Mouse (Mus musculus) myocyte (in vitro differentiated cells): ENCODE measurements at regions not wholly inside any gene's neighbourhood (a gene's known extent, or its start where the extent isn't known, plus 50 kb on each side); places are given as distances from the start of the nearest gene placed in this dataset.

ENCODE experiments used
- CEBPB ChIP-seq: IDR thresholded peaks from 2 replicates; pipeline ENCODE4 v1.6.1; 2011; ENCODE audit warnings: mild to moderate bottlenecking, moderate library complexity; ENCODE audit not compliant: poor library complexity, insufficient read depth, severe bottlenecking
- E2F4 ChIP-seq: IDR thresholded peaks from one replicate; pipeline ENCODE4 v1.6.1; 2011; ENCODE audit warnings: mild to moderate bottlenecking, control low read depth, moderate library complexity; ENCODE audit not compliant: insufficient read depth
- MAX ChIP-seq: IDR thresholded peaks from one replicate; pipeline ENCODE4 v1.6.1; 2011; ENCODE audit warnings: low read depth, mild to moderate bottlenecking, control low read depth
- MYOD1 ChIP-seq, 3 experiments: IDR thresholded peaks; one replicate each; pipeline ENCODE4 v1.6.1; 2011; ENCODE audit warnings: control low read depth in 2 of 3, low read depth in 2 of 3, mild to moderate bottlenecking in 2 of 3, moderate library complexity in 1 of 3; ENCODE audit not compliant: insufficient read length in 2 of 3, control insufficient read depth in 1 of 3
- MYOG ChIP-seq, 3 experiments: IDR thresholded peaks; one replicate each; pipeline ENCODE4 v1.6.1; 2011; ENCODE audit warnings: control low read depth in 2 of 3, low read depth in 2 of 3, mild to moderate bottlenecking in 2 of 3; ENCODE audit not compliant: insufficient read length in 2 of 3, control insufficient read depth in 1 of 3, insufficient read depth in 1 of 3
- POLR2A ChIP-seq: IDR thresholded peaks from one replicate; pipeline ENCODE4 v1.6.1; 2011; ENCODE audit warnings: low read depth, mild to moderate bottlenecking, control low read depth, moderate library complexity; ENCODE audit not compliant: insufficient read length
- POLR2AphosphoS2 ChIP-seq: IDR thresholded peaks from one replicate; pipeline ENCODE4 v1.6.1; 2011; ENCODE audit warnings: low read depth, control low read depth; ENCODE audit not compliant: insufficient read length
- REST ChIP-seq: IDR thresholded peaks from one replicate; pipeline ENCODE4 v1.6.1; 2011; ENCODE audit warnings: mild to moderate bottlenecking, control low read depth, moderate library complexity; ENCODE audit not compliant: insufficient read depth, insufficient read length
- SRF ChIP-seq: IDR thresholded peaks from one replicate; pipeline ENCODE4 v1.6.1; 2011; ENCODE audit warnings: low read depth; ENCODE audit not compliant: control insufficient read depth, insufficient read length
- TCF12 ChIP-seq: IDR thresholded peaks from one replicate; pipeline ENCODE4 v1.6.1; 2011; ENCODE audit warnings: mild to moderate bottlenecking, control low read depth; ENCODE audit not compliant: poor library complexity, insufficient read depth, severe bottlenecking
- TCF3 ChIP-seq: IDR thresholded peaks from one replicate; pipeline ENCODE4 v1.6.1; 2011; ENCODE audit warnings: low read depth, control low read depth; ENCODE audit not compliant: insufficient read length
- USF1 ChIP-seq: IDR thresholded peaks from one replicate; pipeline ENCODE4 v1.6.1; 2011; ENCODE audit warnings: low read depth, mild to moderate bottlenecking, control low read depth, moderate library complexity

DNA sequence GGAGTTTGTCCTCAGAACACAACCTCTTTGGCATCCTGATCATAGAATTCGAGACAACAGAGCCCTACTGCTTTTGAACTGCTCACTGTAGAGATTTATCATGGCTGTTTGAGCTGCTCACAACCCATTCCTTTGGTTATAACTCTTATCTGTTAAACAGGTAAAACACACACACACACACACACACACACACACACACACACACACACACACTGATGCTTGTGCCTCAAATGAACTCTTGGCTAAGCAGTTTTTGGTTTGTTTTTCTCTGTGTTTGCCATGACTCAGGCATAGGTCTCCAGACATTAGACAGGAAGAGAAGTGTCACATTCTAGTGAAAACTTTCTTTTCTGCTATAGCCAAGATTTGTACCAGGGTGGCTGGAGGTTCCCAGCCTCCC is 60.8 kb upstream of the 1700020N01Rik start:
- TF ChIP-seq POLR2AphosphoS2 = no peak
- no peak for TF ChIP-seq MAX
- TF ChIP-seq USF1 = no peak
- no peak for TF ChIP-seq POLR2A
- no peak for TF ChIP-seq E2F4
- TF ChIP-seq CEBPB = no peak
- TF ChIP-seq MYOD1 (IDR thresholded peaks at IDR 0.05; ENCODE audit: control insufficient read depth in 1 of 3, insufficient read length in 2 of 3, low read depth in 2 of 3) = no peak
- TF ChIP-seq MYOG (IDR thresholded peaks at IDR 0.05; ENCODE audit: control insufficient read depth in 1 of 3, insufficient read depth in 1 of 3, insufficient read length in 2 of 3, low read depth in 2 of 3) = no peak
- no peak for TF ChIP-seq TCF12
- no peak for TF ChIP-seq REST
- TF ChIP-seq TCF3 = no peak
- no peak for TF ChIP-seq SRF
